Mouse (Mus musculus) liver, embryonic 12.5 days (tissue): ENCODE measurements around the gene Cav2. TPM values are rescaled to one million over a fixed set of nuclear protein-coding genes. Genes with fewer than 3 reads are reported as not detected.
A peak's percentile ranks its signal among the peaks of the same experiment; 100 is the strongest.

Source experiments
- ATAC-seq: fragments of 200-750 bp; cut with Nextera tagmentation; 2 replicates; pipeline ENCODE4 v1.8.0; 2017; ENCODE audit warnings: moderate number of reproducible peaks, mild to moderate bottlenecking, moderate library complexity
- H3K27ac ChIP-seq: fragments of 300-500 bp; sonication (generic); 2 replicates; pipeline ENCODE4 v1.5.1; 2016; ENCODE audit warnings: mild to moderate bottlenecking
- H3K27me3 ChIP-seq: fragments of 300-500 bp; sonication (generic); replicated peaks from 2 replicates; pipeline ENCODE4 v1.6.1; 2016; ENCODE audit warnings: mild to moderate bottlenecking, moderate library complexity
- H3K36me3 ChIP-seq: fragments of 300-500 bp; sonication (generic); 2 replicates; pipeline ENCODE4 v1.6.1; 2016; ENCODE audit warnings: mild to moderate bottlenecking, moderate library complexity
- H3K4me1 ChIP-seq: fragments of 300-500 bp; sonication (generic); 2 replicates; pipeline ENCODE4 v1.6.1; 2016
- H3K4me2 ChIP-seq: fragments of 300-500 bp; sonication (generic); 2 replicates; pipeline ENCODE4 v1.6.1; 2016; ENCODE audit warnings: mild to moderate bottlenecking, moderate library complexity
- H3K4me3 ChIP-seq: fragments of 300-500 bp; sonication (generic); 2 replicates; pipeline ENCODE4 v1.5.1; 2016; ENCODE audit warnings: mild to moderate bottlenecking, moderate library complexity
- H3K9ac ChIP-seq: fragments of 300-500 bp; sonication (generic); 2 replicates; pipeline ENCODE4 v1.6.1; 2016; ENCODE audit warnings: mild to moderate bottlenecking, moderate library complexity
- H3K9me3 ChIP-seq: fragments of 300-500 bp; sonication (generic); replicated peaks from 2 replicates; pipeline ENCODE4 v1.6.1; 2016; ENCODE audit warnings: mild to moderate bottlenecking, moderate library complexity
- WGBS: fragments of 180-500 bp; shearing (Covaris S2); methylation state at CpG from one replicate; pipeline ENCODE4 v1.1.7; 2016; ENCODE audit not compliant: insufficient replicate concordance; 5-methylcytosine and 5-hydroxymethylcytosine counted together
- polyA plus RNA-seq: library from polyadenylated mRNA; unstranded; fragments of >200 nt; fragmentation: Nextera tagmentation; extraction: Ambion mirVana; gene quantifications from 2 replicates; pipeline ENCODE4 v1.2.1, GENCODE M21; 2016

Gene Cav2
- polyA plus RNA-seq, result 3.2 TPM in 2 replicates

DNA sequence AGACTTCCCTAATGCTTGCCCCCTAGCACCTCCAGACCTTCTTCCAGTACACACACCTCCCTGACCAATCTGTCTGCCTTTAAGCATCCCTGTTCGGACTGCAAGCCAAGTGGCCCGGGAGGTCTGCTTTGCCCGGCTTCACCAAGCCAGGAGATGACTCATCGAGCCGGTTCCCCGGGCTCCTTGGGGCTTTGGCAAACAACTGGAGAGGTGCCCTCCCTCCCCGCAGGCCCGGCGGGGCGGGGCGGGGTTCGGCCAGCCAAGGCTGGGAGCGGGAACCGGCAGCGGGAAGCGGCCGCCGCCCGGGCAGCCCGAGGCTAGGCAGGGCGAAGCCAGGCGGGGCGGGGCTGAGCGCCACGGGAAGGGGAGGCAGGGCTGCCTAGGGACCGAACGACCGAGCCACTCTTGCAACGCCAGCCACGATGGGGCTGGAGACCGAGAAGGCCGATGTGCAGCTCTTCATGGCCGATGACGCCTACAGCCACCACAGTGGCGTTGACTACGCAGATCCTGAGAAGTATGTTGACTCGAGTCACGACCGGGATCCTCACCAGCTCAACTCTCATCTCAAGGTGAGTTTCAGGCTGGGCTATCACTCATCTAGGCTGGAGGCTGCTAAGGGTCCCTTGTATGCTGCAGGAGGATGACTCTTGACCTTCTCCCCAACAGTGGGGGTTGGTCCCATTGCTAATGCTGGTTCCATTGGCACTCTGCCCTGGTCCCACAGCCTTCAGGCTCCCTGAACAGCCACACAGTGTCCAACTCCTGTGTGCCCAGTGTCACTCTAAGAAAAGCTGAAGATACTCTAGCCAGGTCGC is at the start of gene Cav2:
Gene Cav2 (plus strand): TSS at position 247 of the 818 bp plus-strand sequence.
- H3K36me3 ChIP-seq, result no peaks in the 10 kb centered on the region
- H3K9me3 ChIP-seq, result no peaks in the 10 kb centered on the region
- ATAC-seq, result peak; percentile 62
- H3K4me2 ChIP-seq, result peak within 1 kb of the TSS; percentile 71
- H3K27ac ChIP-seq, result peak within 1 kb of the TSS; percentile 40; the same call in 1 of the 2 replicates
- 1% methylated on average over 40 of the region's 40 CpGs for WGBS
- H3K4me1 ChIP-seq, result peaks cover 16% of the 10 kb centered on the region; the same call in 1 of the 2 replicates
- peaks cover 22% of the 10 kb centered on the region for H3K27me3 ChIP-seq
- peak within 1 kb of the TSS; percentile 51 for H3K4me3 ChIP-seq
- H3K9ac ChIP-seq, result peak within 1 kb of the TSS; percentile 50

DNA sequence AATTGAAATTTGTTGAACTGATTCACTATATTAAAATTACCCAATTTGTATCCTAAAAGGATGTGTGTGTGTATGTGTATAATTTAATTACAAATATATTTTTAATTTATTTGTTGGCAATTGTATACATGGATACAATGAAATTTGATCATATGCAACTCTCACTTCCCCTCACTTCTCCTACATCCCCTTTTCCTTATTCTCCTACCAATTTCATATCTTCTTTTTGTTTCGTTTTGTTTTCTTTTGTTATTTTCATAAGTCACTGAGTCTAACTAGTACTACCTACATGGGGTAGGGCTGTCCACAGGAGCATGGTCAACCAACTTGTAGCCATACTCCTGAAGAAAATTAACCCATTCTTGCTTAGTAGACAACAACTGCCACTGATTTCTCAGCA is 41.3 kb upstream of the Cav2 start:
- H3K9ac ChIP-seq, result no peak overlapping the region
- H3K4me1 ChIP-seq, result no peaks in the 10 kb centered on the region
- H3K27me3 ChIP-seq, result no peaks in the 10 kb centered on the region
- H3K36me3 ChIP-seq, result no peaks in the 10 kb centered on the region
- H3K27ac ChIP-seq, result no peak overlapping the region
- H3K4me3 ChIP-seq, result no peak overlapping the region
- 64% methylated on average over 1 of the region's 1 CpGs for WGBS
- no peaks in the 10 kb centered on the region for H3K9me3 ChIP-seq
- no peak for ATAC-seq
- no peak overlapping the region for H3K4me2 ChIP-seq

DNA sequence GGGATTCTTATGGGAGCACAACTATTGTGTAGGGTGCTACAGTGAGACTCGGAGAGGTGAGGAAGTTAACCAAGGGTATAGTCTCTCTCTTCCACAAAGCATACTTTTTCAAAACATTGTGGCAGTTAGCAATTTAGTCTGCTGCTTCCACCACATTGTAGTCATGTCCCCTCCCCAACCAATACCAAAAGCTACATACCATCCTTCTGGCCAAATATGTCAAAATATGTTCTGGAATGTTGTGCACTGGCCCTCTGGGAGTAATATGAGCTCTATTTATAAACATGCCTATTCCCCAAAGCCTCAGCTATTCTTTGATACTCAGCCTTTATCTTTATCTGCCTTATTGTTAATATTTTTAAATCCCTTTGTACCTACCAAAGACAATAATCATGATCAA is 40.0 kb upstream of the Cav2 start:
- Histone ChIP-seq H3K27ac (no peak overlapping the region), H3K36me3 (no peaks in the 10 kb centered on the region), H3K4me1 (no peaks in the 10 kb centered on the region), H3K9ac (no peak overlapping the region), H3K9me3 (no peaks in the 10 kb centered on the region), H3K4me3 (no peak overlapping the region), H3K27me3 (no peaks in the 10 kb centered on the region), H3K4me2 (no peak overlapping the region)
- no peak for ATAC-seq
- WGBS, result 68% methylated on average over 1 of the region's 1 CpGs

DNA sequence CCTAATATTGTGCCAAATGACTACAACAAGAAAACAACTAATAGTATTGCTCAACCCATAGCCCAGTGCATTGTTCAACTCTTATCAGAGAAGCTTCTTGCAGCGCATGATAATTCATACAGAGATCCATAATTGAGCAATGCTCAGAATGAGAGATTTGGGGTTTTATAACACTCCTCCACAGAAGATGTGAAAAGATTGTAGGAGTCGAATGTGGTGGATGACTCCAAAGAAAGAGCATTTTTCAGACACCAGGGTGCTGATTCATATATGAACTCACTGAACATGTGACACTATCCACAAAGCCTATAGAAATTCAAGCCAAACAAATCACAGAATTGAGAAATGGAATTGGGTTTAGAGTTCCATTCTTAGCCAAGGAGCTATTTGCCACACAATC is 34.0 kb upstream of the Cav2 start:
- Histone ChIP-seq H3K27me3 (no peaks in the 10 kb centered on the region), H3K27ac (no peak overlapping the region), H3K9me3 (no peaks in the 10 kb centered on the region), H3K4me2 (no peak overlapping the region), H3K9ac (no peak overlapping the region), H3K36me3 (no peaks in the 10 kb centered on the region), H3K4me1 (no peaks in the 10 kb centered on the region), H3K4me3 (no peak overlapping the region)
- ATAC-seq, result no peak
- WGBS, result 82% methylated on average over 2 of the region's 2 CpGs

DNA sequence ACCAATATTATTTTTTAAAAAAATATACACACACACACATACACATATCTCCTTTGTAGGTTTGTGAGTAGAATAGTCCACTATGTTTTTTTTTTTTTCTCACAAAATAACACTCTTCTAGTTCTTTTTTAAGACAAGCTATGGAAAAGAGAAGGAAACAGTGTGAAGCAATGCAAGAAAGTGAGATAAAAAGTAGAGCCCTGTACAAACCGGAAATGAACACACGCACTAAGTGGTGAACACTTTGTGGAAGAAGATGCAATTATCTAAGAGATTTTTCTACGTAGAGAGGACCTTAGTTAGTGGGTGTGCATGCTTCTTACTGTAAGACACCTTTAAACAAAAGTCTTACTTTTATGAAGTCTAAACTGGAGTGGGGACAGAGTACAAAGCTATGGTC is 33.3 kb upstream of the Cav2 start:
- H3K27me3 ChIP-seq, result no peaks in the 10 kb centered on the region
- H3K9me3 ChIP-seq, result no peaks in the 10 kb centered on the region
- 60% methylated on average over 3 of the region's 3 CpGs for WGBS
- no peak overlapping the region for H3K4me3 ChIP-seq
- H3K36me3 ChIP-seq, result no peaks in the 10 kb centered on the region
- ATAC-seq, result no peak
- no peak overlapping the region for H3K27ac ChIP-seq
- H3K9ac ChIP-seq, result no peak overlapping the region
- no peaks in the 10 kb centered on the region for H3K4me1 ChIP-seq
- H3K4me2 ChIP-seq, result no peak overlapping the region

DNA sequence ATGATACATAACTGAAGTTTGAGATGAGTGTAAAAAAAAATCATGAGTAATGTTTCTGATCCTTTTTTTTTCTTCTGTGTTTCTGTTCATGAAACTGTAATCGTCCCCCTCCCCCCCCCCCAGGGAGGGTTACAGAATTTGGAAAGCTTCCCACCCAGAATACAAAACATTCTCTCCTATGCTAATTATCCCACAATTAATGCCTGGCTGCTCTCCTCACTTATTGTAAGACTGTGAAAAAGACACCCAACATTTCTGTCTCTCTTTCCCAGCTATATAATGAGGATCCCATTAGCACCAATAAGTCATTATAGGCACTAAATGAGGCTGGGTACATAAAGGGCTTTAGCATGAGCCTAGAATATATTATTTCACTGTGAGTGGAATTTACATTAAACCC is 32.7 kb upstream of the Cav2 start:
- Histone ChIP-seq H3K36me3 (no peaks in the 10 kb centered on the region), H3K4me3 (no peak overlapping the region), H3K27ac (no peak overlapping the region), H3K4me2 (no peak overlapping the region), H3K9me3 (no peaks in the 10 kb centered on the region), H3K4me1 (no peaks in the 10 kb centered on the region), H3K27me3 (no peaks in the 10 kb centered on the region), H3K9ac (no peak overlapping the region)
- 57% methylated on average over 1 of the region's 1 CpGs for WGBS
- no peak for ATAC-seq

DNA sequence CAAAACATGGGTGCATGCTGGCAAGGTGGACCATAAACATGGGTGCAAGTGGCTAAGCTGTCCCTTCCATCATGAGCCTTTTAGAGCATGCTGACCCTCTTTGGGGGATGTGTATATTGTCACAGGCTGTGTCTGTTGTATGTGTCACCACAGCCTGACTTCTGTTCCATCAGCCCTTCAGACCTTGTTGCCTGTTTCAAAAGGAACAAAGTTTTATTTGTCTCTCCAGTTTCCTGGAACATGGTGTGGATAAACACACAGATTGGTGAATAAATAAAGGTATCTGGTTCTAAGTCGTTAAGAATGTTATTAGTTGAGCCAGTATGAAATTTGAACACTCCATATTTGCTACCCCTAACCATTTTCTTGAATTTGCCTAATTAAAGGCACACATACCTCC is 29.0 kb upstream of the Cav2 start:
- no peaks in the 10 kb centered on the region for H3K27me3 ChIP-seq
- ATAC-seq, result no peak
- 38% methylated on average over 1 of the region's 1 CpGs for WGBS
- no peak overlapping the region for H3K4me2 ChIP-seq
- H3K27ac ChIP-seq, result no peak overlapping the region
- H3K9ac ChIP-seq, result no peak overlapping the region
- H3K4me1 ChIP-seq, result no peaks in the 10 kb centered on the region
- no peak overlapping the region for H3K4me3 ChIP-seq
- no peaks in the 10 kb centered on the region for H3K9me3 ChIP-seq
- H3K36me3 ChIP-seq, result no peaks in the 10 kb centered on the region

DNA sequence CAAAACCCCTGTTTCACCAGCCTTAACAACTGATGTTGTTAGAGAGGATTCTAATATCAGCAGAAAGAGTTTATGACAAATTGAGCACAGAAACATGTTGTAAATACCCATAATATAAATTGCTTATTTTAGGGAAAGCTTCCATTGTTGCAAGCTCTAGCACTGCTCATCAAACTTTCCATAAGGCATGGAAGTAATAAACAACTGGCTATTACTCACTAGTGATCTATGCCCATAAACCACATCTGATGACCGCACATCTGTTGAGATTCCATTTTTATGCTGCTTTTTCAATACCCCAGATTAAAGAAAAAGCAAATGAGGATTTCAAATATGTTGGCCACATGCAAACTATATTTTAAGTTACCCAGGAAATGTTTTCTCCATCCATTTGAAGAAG is 22.8 kb upstream of the Cav2 start:
- no peak for ATAC-seq
- Histone ChIP-seq H3K27ac (no peak overlapping the region), H3K4me3 (no peak overlapping the region), H3K36me3 (no peaks in the 10 kb centered on the region), H3K4me2 (no peak overlapping the region), H3K9me3 (no peaks in the 10 kb centered on the region), H3K9ac (no peak overlapping the region), H3K4me1 (no peaks in the 10 kb centered on the region), H3K27me3 (no peaks in the 10 kb centered on the region)
- 75% methylated on average over 1 of the region's 1 CpGs for WGBS

DNA sequence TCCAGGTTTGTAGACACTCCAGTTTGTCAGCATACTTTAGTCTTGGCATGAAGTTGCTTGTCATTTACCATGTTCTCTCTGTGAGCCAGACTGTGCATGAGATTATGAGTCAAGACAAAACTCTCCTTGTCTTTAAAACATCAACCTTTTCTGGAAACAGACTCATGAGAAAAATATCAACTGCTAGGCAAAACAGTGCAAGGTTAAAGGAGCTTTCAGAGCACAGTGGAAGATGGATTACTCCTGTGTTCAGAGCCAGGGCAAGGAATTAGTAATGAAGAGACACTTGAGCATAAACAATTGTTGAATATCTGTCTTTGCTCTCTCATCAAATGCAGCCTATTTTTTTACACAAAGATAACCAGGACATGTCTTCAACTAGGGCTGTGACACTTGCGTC is 22.1 kb upstream of the Cav2 start:
- WGBS, result 65% methylated on average over 1 of the region's 1 CpGs
- Histone ChIP-seq H3K4me1 (no peaks in the 10 kb centered on the region), H3K27ac (no peak overlapping the region), H3K9ac (no peak overlapping the region), H3K27me3 (no peaks in the 10 kb centered on the region), H3K4me3 (no peak overlapping the region), H3K4me2 (no peak overlapping the region), H3K36me3 (no peaks in the 10 kb centered on the region), H3K9me3 (no peaks in the 10 kb centered on the region)
- no peak for ATAC-seq

DNA sequence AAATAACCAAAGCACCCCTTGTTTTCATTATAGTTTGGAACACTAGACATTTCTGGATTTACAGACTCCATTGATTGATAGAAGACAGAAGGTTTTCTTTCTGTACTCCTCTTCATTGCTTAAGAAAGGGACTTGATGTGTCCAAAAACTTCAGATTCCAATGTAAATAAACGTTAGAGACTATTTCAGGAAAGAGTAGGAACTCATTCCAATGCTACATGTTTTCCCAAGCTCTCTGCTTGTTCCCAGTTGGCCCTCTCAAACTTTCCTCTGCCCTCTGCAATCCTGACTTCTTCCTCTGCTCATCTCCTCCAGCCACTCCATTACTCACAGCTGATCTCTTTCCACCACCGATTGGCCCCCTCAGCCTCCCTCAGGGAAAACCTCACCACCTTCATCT is 18.2 kb upstream of the Cav2 start:
- 56% methylated on average over 2 of the region's 2 CpGs for WGBS
- ATAC-seq, result no peak

DNA sequence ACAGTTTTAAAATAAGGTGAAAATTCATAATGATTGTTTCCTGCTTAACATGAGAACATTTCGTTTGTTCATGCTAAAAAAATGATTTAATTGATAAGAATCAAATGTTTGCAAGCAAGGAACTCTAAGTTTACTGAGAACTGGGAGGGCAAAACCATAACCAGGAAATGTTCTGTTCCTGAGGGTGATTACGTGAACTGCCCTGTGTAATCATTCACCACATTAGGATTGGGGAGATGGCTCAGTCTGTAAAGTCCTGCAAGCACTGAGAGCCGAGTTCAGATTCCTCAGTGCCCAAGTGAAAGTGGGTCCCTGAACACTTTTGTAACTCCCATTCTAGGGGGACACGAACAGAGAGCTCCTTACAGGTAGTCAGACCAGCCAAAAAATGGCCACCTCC is 15.9 kb upstream of the Cav2 start:
- no peak for ATAC-seq
- Histone ChIP-seq H3K4me1 (no peaks in the 10 kb centered on the region), H3K36me3 (no peaks in the 10 kb centered on the region), H3K9me3 (no peaks in the 10 kb centered on the region), H3K27ac (no peak overlapping the region), H3K4me2 (no peak overlapping the region), H3K9ac (no peak overlapping the region), H3K4me3 (no peak overlapping the region), H3K27me3 (no peaks in the 10 kb centered on the region)
- 41% methylated on average over 4 of the region's 4 CpGs for WGBS

More for the DNA sequence above, 18.2 kb upstream of the Cav2 start:
- H3K27ac ChIP-seq, result no peak overlapping the region
- H3K9ac ChIP-seq, result no peak overlapping the region
- no peaks in the 10 kb centered on the region for H3K4me1 ChIP-seq
- no peaks in the 10 kb centered on the region for H3K9me3 ChIP-seq
- H3K4me2 ChIP-seq, result no peak overlapping the region
- no peak overlapping the region for H3K4me3 ChIP-seq
- no peaks in the 10 kb centered on the region for H3K27me3 ChIP-seq
- no peaks in the 10 kb centered on the region for H3K36me3 ChIP-seq

DNA sequence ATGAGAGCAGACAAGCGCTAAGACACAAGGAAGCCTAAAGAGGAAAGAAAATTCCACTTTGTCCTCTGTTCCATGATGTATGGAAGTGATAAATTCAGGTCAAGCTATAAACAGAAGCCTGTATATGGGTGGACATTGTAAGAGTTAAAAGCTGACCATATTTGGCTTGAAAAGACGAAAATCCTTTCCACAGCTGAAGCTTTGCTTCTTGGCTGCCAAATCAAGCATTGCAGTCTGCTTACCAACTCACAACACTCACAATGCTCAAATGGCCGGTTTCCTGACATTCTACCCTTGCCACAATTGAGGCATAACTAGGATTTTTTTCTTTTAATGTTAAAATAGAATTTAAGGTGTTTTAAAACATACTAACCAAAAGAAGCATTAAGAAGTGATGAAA is 14.5 kb upstream of the Cav2 start:
- no peaks in the 10 kb centered on the region for H3K4me1 ChIP-seq
- H3K9ac ChIP-seq, result no peak overlapping the region
- H3K27me3 ChIP-seq, result no peaks in the 10 kb centered on the region
- ATAC-seq, result no peak
- 52% methylated on average over 3 of the region's 3 CpGs for WGBS
- H3K27ac ChIP-seq, result no peak overlapping the region
- no peaks in the 10 kb centered on the region for H3K9me3 ChIP-seq
- H3K4me2 ChIP-seq, result no peak overlapping the region
- H3K36me3 ChIP-seq, result no peaks in the 10 kb centered on the region
- no peak overlapping the region for H3K4me3 ChIP-seq

DNA sequence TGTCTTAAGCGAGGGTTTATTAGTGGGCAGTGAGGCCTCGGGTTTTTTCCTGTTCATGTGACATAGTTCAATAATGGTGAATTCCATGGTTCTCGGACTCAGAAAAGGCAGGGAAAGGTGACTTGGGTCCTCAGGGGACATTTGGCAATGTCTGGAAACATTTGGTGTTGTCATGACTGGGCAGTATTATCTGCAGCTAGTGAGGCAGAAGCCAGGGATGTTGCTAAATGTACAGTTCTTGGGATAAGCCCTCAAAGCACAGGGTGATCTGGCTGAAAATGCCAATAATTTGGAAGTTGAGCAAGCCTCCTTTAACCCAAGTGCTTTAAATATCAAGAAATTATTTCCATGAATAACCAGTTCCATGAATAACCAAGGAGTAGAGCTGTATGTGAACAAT is 2.6 kb upstream of the Cav2 start:
- H3K27me3 ChIP-seq, result peaks cover 22% of the 10 kb centered on the region
- 54% methylated on average over 3 of the region's 3 CpGs for WGBS

More for the DNA sequence above, 2.6 kb upstream of the Cav2 start:
- no peak overlapping the region for H3K4me3 ChIP-seq
- no peak overlapping the region for H3K4me2 ChIP-seq
- H3K4me1 ChIP-seq, result peaks cover 16% of the 10 kb centered on the region; the same call in 1 of the 2 replicates
- no peak overlapping the region for H3K9ac ChIP-seq
- no peaks in the 10 kb centered on the region for H3K36me3 ChIP-seq
- no peak overlapping the region for H3K27ac ChIP-seq
- no peak for ATAC-seq
- H3K9me3 ChIP-seq, result no peaks in the 10 kb centered on the region
